Mouse (Mus musculus) heart, postnatal 0 days (tissue): ENCODE results near the gene Rpl18a. TPM values are rescaled to one million over a fixed set of nuclear protein-coding genes. Genes with fewer than 3 reads are reported as not detected.
A peak's percentile ranks its signal among the peaks of the same experiment; 100 is the strongest.

Experiments used
- ATAC-seq: fragments of 200-750 bp; cut with Nextera tagmentation; 2 replicates; pipeline ENCODE4 v1.8.0; 2017; ENCODE audit warnings: low read depth, moderate number of reproducible peaks, moderate library complexity; ENCODE audit not compliant: insufficient read depth
- DNase-seq: peaks from one replicate; pipeline ENCODE4 v3.0.0-alpha.2; 2016; ENCODE audit warnings: low spot score
- H3K27ac ChIP-seq: fragments of 300-500 bp; sonication (generic); 2 replicates; pipeline ENCODE4 v1.5.1; 2014; ENCODE audit warnings: low read depth, mild to moderate bottlenecking
- H3K27me3 ChIP-seq: fragments of 300-500 bp; sonication (generic); 2 replicates; pipeline ENCODE4 v1.6.1; 2014; ENCODE audit warnings: low read length, mixed read lengths; ENCODE audit not compliant: control insufficient read depth, insufficient read depth
- H3K36me3 ChIP-seq: fragments of 300-500 bp; sonication (generic); replicated peaks from 2 replicates; pipeline ENCODE4 v1.6.1; 2014; ENCODE audit warnings: low read length, mixed read lengths; ENCODE audit not compliant: control insufficient read depth, insufficient read depth
- H3K4me1 ChIP-seq: fragments of 300-500 bp; sonication (generic); 2 replicates; pipeline ENCODE4 v1.6.1; 2014; ENCODE audit warnings: antibody characterized with exemption; ENCODE audit not compliant: control insufficient read depth, insufficient read depth
- H3K4me2 ChIP-seq: fragments of 300-500 bp; sonication (generic); 2 replicates; pipeline ENCODE4 v1.6.1; 2014; ENCODE audit warnings: low read depth, mild to moderate bottlenecking, low read length, moderate library complexity
- H3K4me3 ChIP-seq: fragments of 300-500 bp; sonication (generic); 2 replicates; pipeline ENCODE4 v1.5.1; 2014; ENCODE audit warnings: low read depth, low read length
- H3K9ac ChIP-seq: fragments of 300-500 bp; sonication (generic); replicated peaks from 2 replicates; pipeline ENCODE4 v1.6.1; 2014; ENCODE audit warnings: low read depth, low read length, mixed read lengths
- H3K9me3 ChIP-seq: fragments of 300-500 bp; sonication (generic); replicated peaks from 2 replicates; pipeline ENCODE4 v1.6.1; 2016; ENCODE audit warnings: low read length; ENCODE audit not compliant: control insufficient read depth
- CTCF ChIP-seq: IDR thresholded peaks from 2 replicates; pipeline ENCODE4 v1.5.1; 2016; ENCODE audit warnings: antibody characterized with exemption, control low read depth, low read depth
- EP300 ChIP-seq: IDR thresholded peaks from 2 replicates; pipeline ENCODE4 v1.6.1; 2016; ENCODE audit warnings: antibody characterized with exemption, low read depth
- WGBS: fragments of 180-500 bp; shearing (Covaris S2); extraction: QIAGEN DNeasy Blood & Tissue Kit; methylation state at CpG from one replicate; pipeline ENCODE4 v1.1.7; 2014; 5-methylcytosine and 5-hydroxymethylcytosine counted together
- polyA plus RNA-seq: library from polyadenylated mRNA; unstranded; fragments of >200 nt; fragmentation: Nextera tagmentation; extraction: Ambion mirVana; gene quantifications from 2 replicates; pipeline ENCODE4 v1.2.1, GENCODE M21; 2015
- total RNA-seq: library from RNA; depleted of rRNA; stranded (reverse); fragments of >200 nt; gene quantifications from 2 replicates; pipeline ENCODE4 v1.2.3, GENCODE M21; 2014; ENCODE audit warnings: low replicate concordance

The Rpl18a gene
- total and polyA plus RNA-seq, 2 experiments from 2014 or later = 2,186 to 2,523 TPM

- Histone ChIP-seq H3K9me3 (no peaks in the 10 kb centered on the region), H3K36me3 (no peaks in the 10 kb centered on the region), H3K4me3 (no peak overlapping the region), H3K4me1 (no peaks in the 10 kb centered on the region), H3K4me2 (no peak overlapping the region), H3K9ac (no peak overlapping the region), H3K27ac (no peak overlapping the region), H3K27me3 (no peaks in the 10 kb centered on the region)
- DNase-seq (no peak), ATAC-seq (no peak)
- 91% methylated on average over 11 of the region's 11 CpGs for WGBS
- TF ChIP-seq CTCF (no peak), EP300 (no peak)
These were observed 34.5 kb upstream of the Rpl18a start for GRCm38 (mm10) chr8:70931731-70932130.

GRCm38 (mm10) chr8:70928778-70929322 is 31.6 kb upstream of the Rpl18a start:
- no peak for TF ChIP-seq CTCF
- no peak for TF ChIP-seq EP300
- no peak overlapping the region for H3K4me3 ChIP-seq
- 26% methylated on average over 5 of the region's 5 CpGs for WGBS
- H3K27ac ChIP-seq = no peak overlapping the region
- H3K36me3 ChIP-seq = no peaks in the 10 kb centered on the region
- H3K4me1 ChIP-seq = no peaks in the 10 kb centered on the region
- DNase-seq (peak; percentile 24), ATAC-seq (peak; percentile 56)
- H3K9me3 ChIP-seq = no peaks in the 10 kb centered on the region
- H3K9ac ChIP-seq = no peak overlapping the region
- H3K4me2 ChIP-seq = no peak overlapping the region
- no peaks in the 10 kb centered on the region for H3K27me3 ChIP-seq

- H3K4me2 ChIP-seq = no peak overlapping the region
- no peaks in the 10 kb centered on the region for H3K36me3 ChIP-seq
- no peaks in the 10 kb centered on the region for H3K27me3 ChIP-seq
- ATAC-seq (no peak), DNase-seq (no peak)
- TF ChIP-seq CTCF (no peak), EP300 (no peak)
- WGBS = 89% methylated on average over 3 of the region's 3 CpGs
- H3K4me1 ChIP-seq = no peaks in the 10 kb centered on the region
- H3K4me3 ChIP-seq = no peak overlapping the region
- no peaks in the 10 kb centered on the region for H3K9me3 ChIP-seq
- no peak overlapping the region for H3K27ac ChIP-seq
- no peak overlapping the region for H3K9ac ChIP-seq
These were observed 30.9 kb upstream of the Rpl18a start for GRCm38 (mm10) chr8:70928096-70928495.

GRCm38 (mm10) chr8:70926396-70926795 is 29.2 kb upstream of the Rpl18a start:
- no peak for DNase-seq
- H3K27me3 ChIP-seq = no peaks in the 10 kb centered on the region
- ATAC-seq = no peak
- no peak overlapping the region for H3K27ac ChIP-seq
- no peak overlapping the region for H3K4me2 ChIP-seq
- H3K36me3 ChIP-seq = peaks cover 6% of the 10 kb centered on the region
- no peak overlapping the region for H3K9ac ChIP-seq
- no peaks in the 10 kb centered on the region for H3K9me3 ChIP-seq
- WGBS = 87% methylated on average over 5 of the region's 5 CpGs
- TF ChIP-seq EP300 (no peak), CTCF (no peak)
- no peak overlapping the region for H3K4me3 ChIP-seq
- H3K4me1 ChIP-seq = no peaks in the 10 kb centered on the region

DNA sequence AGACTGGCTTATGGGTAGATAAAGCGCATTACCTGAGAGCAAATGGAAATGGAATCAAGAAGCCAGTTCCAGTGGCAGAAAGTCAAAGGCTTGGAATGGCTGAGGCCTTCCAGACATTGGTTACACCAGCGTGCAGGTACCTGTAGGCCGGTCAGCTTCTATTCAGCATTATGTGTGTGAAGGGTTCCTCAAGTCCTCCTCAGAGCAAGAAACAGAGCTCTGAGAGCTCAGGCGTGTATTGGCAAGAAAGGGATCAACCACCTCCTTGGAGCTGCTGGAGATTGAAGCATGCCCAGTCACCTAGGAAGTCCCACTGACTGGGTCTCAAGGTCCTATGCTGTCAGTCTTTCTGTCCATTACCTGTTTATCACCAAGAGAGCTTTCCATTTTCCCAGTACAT is 28.5 kb upstream of the Rpl18a start:
- no peaks in the 10 kb centered on the region for H3K27me3 ChIP-seq
- no peak overlapping the region for H3K27ac ChIP-seq
- H3K9ac ChIP-seq = no peak overlapping the region
- H3K4me2 ChIP-seq = no peak overlapping the region
- DNase-seq (no peak), ATAC-seq (no peak)
- H3K9me3 ChIP-seq = no peaks in the 10 kb centered on the region
- H3K4me3 ChIP-seq = no peak overlapping the region
- no peak for TF ChIP-seq EP300
- TF ChIP-seq CTCF = no peak
- no peaks in the 10 kb centered on the region for H3K4me1 ChIP-seq
- H3K36me3 ChIP-seq = peaks cover 13% of the 10 kb centered on the region
- WGBS = 87% methylated on average over 4 of the region's 4 CpGs

GRCm38 (mm10) chr8:70924151-70924550 is 26.9 kb upstream of the Rpl18a start:
- H3K9ac ChIP-seq = no peak overlapping the region
- TF ChIP-seq EP300 = no peak
- no peak for TF ChIP-seq CTCF
- WGBS = 89% methylated on average over 4 of the region's 4 CpGs
- no peak for DNase-seq
- no peaks in the 10 kb centered on the region for H3K27me3 ChIP-seq
- H3K4me1 ChIP-seq = no peaks in the 10 kb centered on the region
- no peak overlapping the region for H3K4me3 ChIP-seq
- H3K36me3 ChIP-seq = peaks cover 20% of the 10 kb centered on the region
- ATAC-seq = no peak
- no peak overlapping the region for H3K27ac ChIP-seq
- H3K9me3 ChIP-seq = no peaks in the 10 kb centered on the region
- no peak overlapping the region for H3K4me2 ChIP-seq
